Mouse (Mus musculus) neutrophil, adult 5-6 weeks (primary cell): ENCODE data around the gene Fam228b. TPM values are rescaled to one million over a fixed set of nuclear protein-coding genes. Genes with fewer than 3 reads are reported as not detected.
"Not testable (repeated sequence)": the region's sequence is repeated elsewhere in the genome, so short reads cannot be mapped to it uniquely, and the experiment has no call there.

Source experiments
- ATAC-seq: fragments of 151-379, 151-347 bp; 2 replicates; pipeline ENCODE4 v1.8.0; 2017; ENCODE audit warnings: mild to moderate bottlenecking, moderate TSS enrichment; ENCODE audit not compliant: insufficient number of reproducible peaks, poor library complexity, low FRiP score, severe bottlenecking; ENCODE audit errors: extremely low read depth
- total RNA-seq: library from RNA; stranded (forward); fragments of 200-1000 nt; gene quantifications from 2 replicates; pipeline ENCODE4 v1.2.3, GENCODE M21; 2017

Fam228b gene
- total RNA-seq, 1 experiment from 2014 or later, result 0.70 TPM

DNA sequence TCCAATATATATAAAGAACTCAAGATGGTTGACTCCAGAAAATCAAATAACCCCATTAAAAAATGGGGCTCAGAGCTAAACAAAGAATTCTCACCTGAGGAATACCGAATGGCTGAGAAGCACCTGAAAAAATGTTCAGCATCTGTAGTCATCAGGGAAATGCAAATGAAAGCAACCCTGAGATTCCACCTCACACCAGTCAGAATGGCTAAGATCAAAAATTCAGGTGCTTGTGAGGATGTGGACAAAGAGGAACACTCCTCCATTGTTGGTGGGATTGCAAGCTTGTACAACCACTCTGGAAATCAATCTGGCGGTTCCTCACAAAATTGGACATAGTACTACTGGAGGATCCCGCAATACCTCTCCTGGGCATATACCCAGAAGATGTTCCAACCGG is 14.6 kb downstream of the Fam228b start:
- not testable (repeated sequence) for ATAC-seq

DNA sequence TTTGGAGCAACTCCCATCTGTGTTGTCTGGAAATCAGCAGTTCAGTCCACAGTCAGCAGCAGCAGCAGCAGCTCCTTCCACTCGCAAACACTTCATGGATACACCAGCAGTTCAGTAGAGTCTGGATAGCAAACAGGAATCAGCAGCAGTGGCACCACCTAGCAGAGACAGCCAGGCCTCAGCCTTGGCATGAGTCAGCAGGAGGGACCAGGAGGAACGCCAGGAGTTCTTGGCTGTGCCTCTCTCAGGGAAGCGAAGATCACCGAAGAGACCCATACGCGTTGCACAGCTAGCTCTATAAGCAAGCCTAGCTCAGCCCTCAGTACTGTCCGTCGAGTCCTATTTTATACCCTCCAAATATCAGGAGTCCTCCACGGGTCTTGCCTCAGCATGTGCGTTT is 24.6 kb downstream of the Fam228b start:
- ATAC-seq, result no peak

GRCm38 (mm10) chr12:4742183-4742582 is 26.9 kb downstream of the Fam228b start:
- ATAC-seq, result no peak

GRCm38 (mm10) chr12:4740823-4741222 is 28.2 kb downstream of the Fam228b start:
- no peak for ATAC-seq

DNA sequence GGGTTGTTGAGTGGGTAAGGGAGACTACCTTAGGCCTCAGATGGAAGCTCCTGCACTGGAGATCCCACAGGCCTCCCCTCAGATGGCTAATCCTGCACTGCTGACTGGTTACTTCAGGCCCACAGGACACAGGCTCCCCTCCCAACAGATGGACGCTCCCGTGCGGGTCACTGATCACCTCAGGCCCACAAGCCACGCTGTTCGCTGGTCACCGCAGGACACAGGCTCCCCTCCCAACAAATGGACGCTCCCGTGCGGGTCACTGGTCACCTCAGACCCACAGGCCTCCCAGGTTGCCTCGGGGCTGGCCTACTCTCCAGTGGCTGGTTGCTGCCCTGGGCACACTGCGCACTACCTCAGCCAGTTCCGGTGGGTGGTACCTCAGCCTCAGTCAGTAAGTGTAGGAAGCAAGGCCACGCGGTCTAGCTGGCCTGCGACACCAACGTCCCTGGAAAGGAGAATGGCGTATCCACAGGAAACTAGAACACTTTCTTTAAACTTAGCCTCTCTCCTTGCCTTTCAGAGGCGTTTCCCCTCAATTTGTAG is 31.0 kb downstream of the Fam228b start, which contains the start of gene Fam228a:
Fam228a (minus strand) TSS at position 400 of the 546 bp plus-strand sequence.
- no peak for ATAC-seq

GRCm38 (mm10) chr12:4732332-4732731 is 36.7 kb downstream of the Fam228b start:
- no peak for ATAC-seq

DNA sequence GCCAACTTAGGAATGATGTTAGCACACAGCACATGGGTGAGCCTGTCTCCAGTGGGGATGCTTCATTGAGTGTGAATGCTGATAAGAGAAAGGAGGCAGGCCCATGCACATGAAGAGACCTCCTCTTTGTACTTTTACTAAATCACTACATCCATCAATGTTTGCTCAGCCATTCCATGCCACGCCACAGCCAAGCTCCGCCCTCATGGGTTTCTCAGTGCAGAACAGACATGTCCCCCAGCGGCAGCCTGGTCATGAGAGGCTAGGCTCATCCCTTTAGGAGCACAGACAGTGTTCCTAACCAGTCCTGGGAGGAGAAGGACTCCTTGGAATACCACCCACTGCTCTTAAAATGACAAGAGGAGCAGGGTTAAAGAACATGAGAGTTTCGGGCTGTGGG is 37.4 kb downstream of the Fam228b start:
- no peak for ATAC-seq

- no peak for ATAC-seq
Measured at GRCm38 (mm10) chr12:4729165-4729564, 39.9 kb downstream of the Fam228b start.

- ATAC-seq, result no peak
Measured at GRCm38 (mm10) chr12:4719762-4720754, 49.0 kb downstream of the Fam228b start.

DNA sequence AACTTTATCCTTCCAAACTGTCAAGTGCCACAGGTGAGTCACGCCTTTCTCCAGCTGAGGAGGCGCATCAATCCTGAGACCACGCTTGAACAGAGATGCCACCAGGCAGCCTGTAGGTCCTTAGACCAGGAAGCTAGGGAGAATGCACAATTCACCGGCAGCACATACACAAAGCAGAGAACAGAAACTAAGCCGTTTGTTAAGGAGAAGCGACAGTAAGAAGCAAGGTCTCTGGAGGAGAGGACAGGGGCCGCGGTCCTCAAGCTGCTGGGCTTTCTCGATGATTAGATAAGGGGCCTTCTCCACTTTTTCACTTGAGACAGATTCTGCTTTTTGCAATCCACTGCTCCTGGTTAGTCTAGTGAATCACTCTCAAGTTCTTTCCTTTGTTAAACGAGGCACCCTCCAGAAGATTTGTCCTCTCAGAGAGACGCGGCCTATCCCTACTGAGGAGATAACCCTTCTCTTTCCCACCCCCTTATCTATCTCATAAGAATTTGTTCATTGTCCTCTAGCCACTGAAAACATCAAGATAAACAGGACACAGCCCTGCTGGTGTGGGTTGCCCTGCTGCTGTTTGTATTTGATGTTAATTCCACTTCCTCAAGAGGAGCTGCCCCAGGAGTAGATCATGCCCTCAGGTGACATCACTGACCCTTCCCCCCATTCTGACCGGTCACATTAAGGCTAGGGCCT is 49.9 kb downstream of the Fam228b start:
- no peak for ATAC-seq

DNA sequence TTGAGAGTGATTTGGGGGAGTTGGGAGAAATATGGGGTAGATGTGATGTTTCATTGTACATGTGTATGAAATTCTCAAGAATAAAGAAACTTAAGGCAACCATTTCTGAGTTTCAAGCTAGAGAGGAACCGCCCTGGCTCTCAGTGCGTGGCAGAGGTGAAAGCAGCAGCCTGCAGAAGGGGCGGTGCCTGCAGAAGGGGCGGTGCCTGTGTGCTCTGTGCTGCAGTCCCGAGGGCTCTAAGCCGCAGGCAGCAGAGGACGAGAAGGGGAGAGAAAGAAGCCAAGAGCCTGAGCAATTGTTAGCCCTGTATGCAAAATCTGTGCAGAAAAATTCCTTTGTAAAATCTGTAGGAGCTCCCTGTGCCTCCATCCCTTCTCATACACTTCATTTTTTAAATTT is 51.6 kb downstream of the Fam228b start:
- ATAC-seq, result peak; percentile 65; the same call in 1 of the 2 replicates

- no peak for ATAC-seq
Measured at GRCm38 (mm10) chr12:4715606-4716005, 53.5 kb downstream of the Fam228b start.

GRCm38 (mm10) chr12:4713361-4713760 is 55.7 kb downstream of the Fam228b start:
- no peak for ATAC-seq

DNA sequence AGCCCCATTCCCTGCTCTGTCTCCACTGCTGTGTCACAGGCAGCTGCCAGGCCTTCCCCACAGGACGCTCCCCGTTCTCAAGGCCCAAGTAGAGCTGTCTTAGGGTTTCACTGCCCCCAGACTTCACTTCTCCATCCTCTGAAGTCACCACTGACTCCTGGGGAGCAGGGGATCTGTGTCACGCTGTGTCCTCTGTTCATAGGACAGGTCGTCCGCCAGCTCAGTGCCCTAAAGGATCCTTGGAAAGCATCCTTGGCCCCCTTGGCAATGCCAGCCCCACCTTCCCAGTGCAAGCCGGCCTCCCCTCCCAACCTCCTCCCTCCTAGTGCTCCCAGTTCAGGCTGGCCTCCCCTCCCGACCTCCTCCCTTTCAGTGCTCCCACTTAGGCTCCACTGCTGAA is 59.1 kb downstream of the Fam228b start:
- no peak for ATAC-seq

- no peak for ATAC-seq
Measured at GRCm38 (mm10) chr12:4708881-4709604, 60.0 kb downstream of the Fam228b start.

GRCm38 (mm10) chr12:4708296-4708695 is 60.8 kb downstream of the Fam228b start:
- ATAC-seq, result no peak; the same call in 1 of the 2 replicates

DNA sequence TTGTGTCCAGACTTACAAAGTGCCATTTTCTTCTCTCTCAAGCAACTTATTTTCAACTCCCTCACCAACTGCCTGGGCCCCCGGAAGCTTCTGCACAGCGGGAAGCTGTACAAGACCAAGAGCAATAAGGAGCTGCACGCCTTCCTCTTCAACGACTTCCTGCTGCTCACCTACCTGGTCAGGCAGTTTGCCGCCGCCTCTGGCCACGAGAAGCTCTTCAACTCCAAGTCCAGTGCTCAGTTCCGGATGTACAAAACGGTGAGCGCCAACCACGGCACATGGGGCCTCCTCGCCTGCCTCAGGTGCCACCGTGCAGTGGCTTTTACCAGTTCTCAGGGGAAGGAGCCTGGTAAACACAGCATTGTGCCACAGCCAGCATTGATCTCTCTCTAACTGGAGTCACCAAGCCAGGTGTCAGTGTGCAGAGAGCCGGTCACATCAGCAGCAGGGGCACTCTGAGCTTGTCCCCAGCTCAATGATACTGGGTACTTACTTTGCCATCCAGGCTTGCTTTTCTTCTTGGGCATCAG is 61.5 kb downstream of the Fam228b start:
- no peak for ATAC-seq

- no peak for ATAC-seq
Measured at GRCm38 (mm10) chr12:4706901-4707300, 62.2 kb downstream of the Fam228b start.

- ATAC-seq, result no peak
Measured at GRCm38 (mm10) chr12:4706175-4706574, 62.9 kb downstream of the Fam228b start.
